Mouse (Mus musculus) liver, embryonic 14.5 days (tissue): ENCODE results near the gene Atg7. TPM values are rescaled to one million over a fixed set of nuclear protein-coding genes. Genes with fewer than 3 reads are reported as not detected.

Source experiments
- ATAC-seq: fragments of 200-750 bp; cut with Nextera tagmentation; 2 replicates; pipeline ENCODE4 v1.8.0; 2017; ENCODE audit warnings: moderate number of reproducible peaks, mild to moderate bottlenecking, moderate library complexity; ENCODE audit not compliant: insufficient read depth
- DNase-seq, 3 experiments: peaks; one replicate each; pipeline ENCODE4 v3.0.0-alpha.2; 2012 to 2013; ENCODE audit warnings: low read depth in 3 of 3, low spot score in 3 of 3
- H3K27ac ChIP-seq: fragments of 300-500 bp; sonication (generic); 2 replicates; pipeline ENCODE4 v1.5.1; 2014; ENCODE audit warnings: moderate library complexity, mild to moderate bottlenecking, control low read depth, inconsistent platforms
- H3K27me3 ChIP-seq: fragments of 300-500 bp; sonication (generic); 2 replicates; pipeline ENCODE4 v1.6.1; 2014; ENCODE audit warnings: mild to moderate bottlenecking, low read length, moderate library complexity; ENCODE audit not compliant: control insufficient read depth, insufficient read depth
- H3K36me3 ChIP-seq: fragments of 300-500 bp; sonication (generic); replicated peaks from 2 replicates; pipeline ENCODE4 v1.6.1; 2014; ENCODE audit warnings: low read depth; ENCODE audit not compliant: control insufficient read depth, insufficient read depth
- H3K4me1 ChIP-seq, 2 experiments: fragments of 200-500 bp in 1 of 2; fragments of 300-500 bp in 1 of 2; sonication (generic) in 1 of 2; replicated peaks; 2 replicates each; pipeline ENCODE4 v1.6.1; 2012 to 2014; ENCODE audit warnings: antibody characterized with exemption in 1 of 2, inconsistent platforms in 1 of 2, low read length in 1 of 2; ENCODE audit not compliant: control insufficient read depth in 2 of 2, insufficient read depth in 2 of 2
- H3K4me2 ChIP-seq: fragments of 300-500 bp; sonication (generic); 2 replicates; pipeline ENCODE4 v1.6.1; 2014; ENCODE audit warnings: low read depth, mild to moderate bottlenecking, control low read depth, moderate library complexity
- H3K4me3 ChIP-seq, 2 experiments: fragments of 200-500 bp in 1 of 2; fragments of 300-500 bp in 1 of 2; sonication (generic) in 1 of 2; 2 replicates each; pipeline ENCODE4 v1.5.1; 2012 to 2014; ENCODE audit warnings: low read depth in 2 of 2, low read length in 2 of 2, mild to moderate bottlenecking in 2 of 2, control low read depth in 1 of 2, inconsistent platforms in 1 of 2, moderate library complexity in 1 of 2; ENCODE audit not compliant: insufficient read depth in 1 of 2
- H3K9ac ChIP-seq: fragments of 300-500 bp; sonication (generic); replicated peaks from 2 replicates; pipeline ENCODE4 v1.6.1; 2014; ENCODE audit warnings: mild to moderate bottlenecking, control low read depth, moderate library complexity
- H3K9me3 ChIP-seq: fragments of 300-500 bp; sonication (generic); 2 replicates; pipeline ENCODE4 v1.6.1; 2016; ENCODE audit warnings: low read length, mixed read lengths; ENCODE audit not compliant: control insufficient read depth
- CTCF ChIP-seq: IDR thresholded peaks from 2 replicates; pipeline ENCODE4 v1.5.1; 2016; ENCODE audit warnings: antibody characterized with exemption, low read depth, control low read depth
- EP300 ChIP-seq: IDR thresholded peaks from 2 replicates; pipeline ENCODE4 v1.6.1; 2016; ENCODE audit warnings: antibody characterized with exemption, low read depth
- WGBS: fragments of 180-500 bp; shearing (Covaris S2); extraction: QIAGEN DNeasy Blood & Tissue Kit; methylation state at CpG from one replicate; pipeline ENCODE4 v1.1.7; 2014; ENCODE audit not compliant: insufficient replicate concordance; 5-methylcytosine and 5-hydroxymethylcytosine counted together
- polyA plus RNA-seq, 2 experiments: library from polyadenylated mRNA; depleted of rRNA in 1 of 2; stranded (reverse) in 1 of 2; unstranded in 1 of 2; fragments of >200 nt; fragmentation: Nextera tagmentation in 1 of 2; extraction: Ambion mirVana in 1 of 2; gene quantifications; 2 replicates each; pipeline versions ENCODE4 v1.2.1 to v1.2.3; 2012 to 2014

Gene Atg7
- polyA plus RNA-seq, 2 experiments = 4.8 to 11.8 TPM

DNA sequence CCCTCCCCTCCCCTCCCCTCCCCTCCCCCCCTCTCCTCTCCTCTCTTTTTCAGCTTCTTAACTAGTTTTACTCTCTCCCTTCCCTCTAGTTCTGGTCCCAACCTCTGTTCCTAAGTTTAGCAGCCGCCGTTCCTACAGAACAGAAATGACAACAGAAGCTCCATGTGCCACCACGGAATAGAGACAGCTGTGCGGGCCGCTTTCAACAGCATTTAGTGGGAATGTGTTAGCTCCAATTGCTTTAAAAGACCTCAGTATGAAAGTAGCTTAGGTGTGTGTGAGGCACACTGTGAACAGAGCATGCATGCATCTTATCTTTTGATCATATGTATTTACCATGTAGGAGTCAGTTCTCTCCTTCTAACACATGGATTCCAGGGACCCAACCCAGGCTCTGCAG lies 79.1 kb downstream of the Atg7 start:
- Histone ChIP-seq H3K4me2 (no peak overlapping the region), H3K4me1 (no peaks in the 10 kb centered on the region), H3K9ac (no peak overlapping the region), H3K9me3 (no peaks in the 10 kb centered on the region), H3K27me3 (no peaks in the 10 kb centered on the region), H3K27ac (no peak overlapping the region), H3K36me3 (no peaks in the 10 kb centered on the region), H3K4me3 (no peak overlapping the region)
- no peak for DNase-seq
- WGBS = 67% methylated on average over 5 of the region's 5 CpGs
- no peak for ATAC-seq
- TF ChIP-seq CTCF = no peak
- no peak for TF ChIP-seq EP300

DNA sequence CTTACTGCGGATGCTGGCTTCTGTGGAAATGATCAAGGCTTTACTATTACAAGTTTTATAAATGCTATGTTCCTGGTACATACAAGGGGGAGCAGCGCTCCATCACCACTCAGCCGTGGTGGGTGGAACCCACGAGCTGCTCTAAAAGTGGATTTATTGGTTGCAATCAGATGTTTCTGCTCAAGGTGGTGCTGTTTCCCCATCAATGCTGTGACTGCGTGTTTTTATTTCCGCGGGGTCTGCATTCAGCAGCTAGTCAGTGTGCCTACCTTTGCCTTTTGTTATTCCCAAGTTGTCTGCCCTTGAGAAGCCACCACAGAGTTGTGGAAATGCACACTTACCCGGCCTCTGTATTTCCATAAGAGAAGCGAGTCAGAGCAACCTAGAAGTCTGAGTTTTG lies 81.0 kb downstream of the Atg7 start:
- H3K27ac ChIP-seq = no peak overlapping the region
- TF ChIP-seq EP300 (no peak), CTCF (peak; percentile 57)
- DNase-seq (no peak), ATAC-seq (no peak)
- H3K27me3 ChIP-seq = no peaks in the 10 kb centered on the region
- WGBS = 27% methylated on average over 9 of the region's 9 CpGs
- no peak overlapping the region for H3K4me3 ChIP-seq
- H3K4me2 ChIP-seq = no peak overlapping the region
- no peaks in the 10 kb centered on the region for H3K36me3 ChIP-seq
- H3K4me1 ChIP-seq = no peaks in the 10 kb centered on the region
- H3K9me3 ChIP-seq = no peaks in the 10 kb centered on the region
- no peak overlapping the region for H3K9ac ChIP-seq

DNA sequence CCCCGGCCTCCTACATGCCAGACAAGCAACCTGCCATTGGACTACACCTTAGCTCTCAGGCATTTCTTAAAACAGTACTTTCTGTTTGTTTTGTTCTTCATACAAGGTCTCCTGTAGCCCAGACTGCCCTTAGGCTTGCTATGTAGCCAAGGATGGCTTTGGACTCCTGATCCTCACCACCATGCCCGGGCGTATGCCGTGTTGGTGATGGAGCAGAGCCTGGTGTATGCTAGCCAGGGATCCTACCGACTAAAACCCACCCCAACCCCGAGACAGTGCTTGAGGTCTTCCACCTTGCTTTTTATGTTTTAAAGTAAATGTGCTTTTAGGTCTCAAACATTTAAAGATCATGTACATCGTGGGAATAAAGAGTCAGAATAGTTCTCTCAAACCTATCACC lies 81.5 kb downstream of the Atg7 start:
- ATAC-seq (no peak), DNase-seq (no peak)
- Histone ChIP-seq H3K27me3 (no peaks in the 10 kb centered on the region), H3K4me3 (no peak overlapping the region), H3K9ac (no peak overlapping the region), H3K36me3 (no peaks in the 10 kb centered on the region), H3K9me3 (no peaks in the 10 kb centered on the region), H3K4me2 (no peak overlapping the region), H3K4me1 (no peaks in the 10 kb centered on the region), H3K27ac (no peak overlapping the region)
- no peak for TF ChIP-seq EP300
- TF ChIP-seq CTCF = no peak
- WGBS = 70% methylated on average over 7 of the region's 7 CpGs

DNA sequence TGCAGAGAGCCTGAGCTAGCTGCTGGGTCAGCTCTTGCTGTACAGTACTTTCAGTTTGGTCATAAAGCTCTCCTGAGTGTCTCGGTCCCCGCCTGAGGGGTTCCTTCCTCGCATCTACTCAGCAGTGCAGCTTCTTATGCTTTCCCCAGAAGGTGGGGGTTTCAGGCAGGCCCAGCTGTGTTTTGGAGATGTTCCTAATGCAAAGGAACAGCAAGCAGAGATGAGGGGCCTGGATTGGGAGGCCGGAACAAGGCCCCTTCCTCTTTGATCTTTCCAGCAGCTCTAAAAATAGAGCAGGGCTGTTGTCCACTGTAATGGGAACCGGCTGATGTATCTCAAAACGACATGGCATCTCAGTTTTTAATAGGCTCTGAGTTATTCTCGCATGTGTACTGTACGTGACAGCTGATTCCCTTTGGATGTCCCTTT lies 82.3 kb downstream of the Atg7 start:
- Histone ChIP-seq H3K4me3 (no peak overlapping the region), H3K4me1 (no peaks in the 10 kb centered on the region), H3K4me2 (no peak overlapping the region), H3K27ac (no peak overlapping the region), H3K9ac (no peak overlapping the region), H3K36me3 (no peaks in the 10 kb centered on the region), H3K27me3 (no peaks in the 10 kb centered on the region), H3K9me3 (no peaks in the 10 kb centered on the region)
- DNase-seq (no peak), ATAC-seq (no peak)
- WGBS = 38% methylated on average over 8 of the region's 8 CpGs
- TF ChIP-seq CTCF (no peak), EP300 (no peak)

GRCm38 (mm10) chr6:114726681-114727080 lies 83.8 kb downstream of the Atg7 start:
- Histone ChIP-seq H3K4me1 (no peaks in the 10 kb centered on the region), H3K36me3 (no peaks in the 10 kb centered on the region), H3K9ac (no peak overlapping the region), H3K27me3 (no peaks in the 10 kb centered on the region), H3K4me3 (no peak overlapping the region), H3K4me2 (no peak overlapping the region), H3K9me3 (no peaks in the 10 kb centered on the region), H3K27ac (no peak overlapping the region)
- no peak for DNase-seq
- no peak for ATAC-seq
- 77% methylated on average over 11 of the region's 11 CpGs for WGBS
- TF ChIP-seq CTCF = no peak
